Mouse (Mus musculus): ENCODE results near the gene Th. TPM values are rescaled to one million over a fixed set of nuclear protein-coding genes. Genes with fewer than 3 reads are reported as not detected.
A peak's percentile ranks its signal among the peaks of the same experiment; 100 is the strongest.

Gene Th
- polyA plus RNA-seq, 1 experiment from 2014 or later, result 2.4 TPM

DNA sequence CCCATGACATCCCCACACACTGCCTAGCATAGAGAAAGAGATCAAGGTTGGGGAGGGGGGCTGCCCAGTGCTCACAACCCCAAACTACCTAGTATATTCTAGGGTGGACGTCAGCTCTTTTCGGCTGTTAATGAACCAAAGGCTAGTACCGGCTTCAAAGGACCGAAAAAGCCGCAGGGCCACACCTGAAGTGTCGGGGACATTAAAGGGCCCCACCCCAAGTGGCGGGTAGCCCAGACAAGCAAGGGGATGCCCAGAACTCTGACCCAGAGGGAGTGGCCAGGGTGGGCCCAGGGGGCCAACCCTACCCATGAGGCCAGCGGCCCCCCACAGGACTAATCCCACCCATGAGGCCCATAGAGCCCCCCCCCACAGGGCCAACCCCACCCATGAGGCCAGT lies 3.6 kb downstream of the Th start:
- H3K9me3 ChIP-seq, result no peaks in the 10 kb centered on the region
- H3K4me3 ChIP-seq, result no peak overlapping the region
- peaks cover 6% of the 10 kb centered on the region; the same call in 1 of the 2 replicates for H3K4me1 ChIP-seq
- peaks cover 78% of the 10 kb centered on the region for H3K27me3 ChIP-seq (ENCODE audit: insufficient read depth, poor library complexity, severe bottlenecking)
- no peak overlapping the region for H3K27ac ChIP-seq
- DNase-seq (ENCODE audit: low spot score), result no peak
- 86% methylated on average over 8 of the region's 8 CpGs for WGBS
- no peaks in the 10 kb centered on the region for H3K36me3 ChIP-seq

DNA sequence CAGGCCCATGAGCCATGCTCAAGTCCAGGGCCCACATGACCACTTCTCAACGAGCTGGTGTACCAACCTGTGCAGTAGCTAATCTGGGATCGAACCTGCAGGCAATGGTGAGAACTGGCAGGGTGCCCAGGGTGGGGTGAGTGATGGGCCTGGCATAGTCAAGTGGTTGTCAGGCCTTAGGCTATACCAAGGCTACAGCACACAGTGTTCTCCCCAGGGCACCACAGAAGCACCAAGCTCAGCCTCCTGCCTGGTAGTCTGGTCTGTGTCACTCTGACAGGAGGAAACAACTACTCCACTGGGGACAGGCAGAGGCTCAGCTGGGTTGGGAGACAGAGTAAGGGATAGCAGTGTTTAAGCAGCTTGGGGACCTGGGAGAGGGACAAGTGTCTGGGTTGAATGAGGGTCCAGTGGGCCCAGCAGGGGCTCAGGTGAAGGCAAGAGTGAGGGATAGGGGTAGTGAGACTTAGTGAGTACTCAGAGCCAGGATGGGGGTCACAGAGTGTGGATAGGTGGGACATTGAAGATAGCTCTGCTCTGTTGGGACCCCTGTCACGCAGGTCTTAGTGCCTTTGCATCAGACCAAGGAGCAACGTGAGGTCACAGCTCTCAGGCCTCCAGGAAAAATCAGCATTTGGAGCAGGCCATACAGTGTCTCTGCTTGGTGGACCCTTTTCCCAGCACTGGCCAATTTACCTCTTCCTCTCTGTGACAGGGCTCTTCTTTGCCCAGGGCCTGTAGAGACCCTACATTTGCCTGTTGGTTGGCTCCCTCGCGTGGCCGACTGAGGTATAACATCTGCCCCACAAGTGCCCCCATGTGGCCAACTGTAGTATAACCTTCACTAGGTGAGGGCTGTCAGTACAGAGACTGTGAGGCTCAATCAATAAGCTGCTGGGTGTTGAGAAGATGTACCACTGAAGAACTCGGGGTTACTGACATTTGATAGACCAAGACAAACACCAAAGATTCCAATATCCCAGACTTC lies 12.0 kb downstream of the Th start:
- Histone ChIP-seq H3K4me1 (peaks cover 17% of the 10 kb centered on the region), H3K4me3 (no peak overlapping the region), H3K36me3 (no peaks in the 10 kb centered on the region), H3K9me3 (no peaks in the 10 kb centered on the region), H3K27ac (no peak overlapping the region), H3K27me3 (ENCODE audit: insufficient read depth, poor library complexity, severe bottlenecking) (peaks cover 91% of the 10 kb centered on the region)
- DNase-seq (ENCODE audit: low spot score), result peak; percentile 89
- WGBS, result 28% methylated on average over 8 of the region's 8 CpGs

- 81% methylated on average over 5 of the region's 5 CpGs for WGBS
- Histone ChIP-seq H3K4me3 (no peak overlapping the region), H3K4me1 (peaks cover 17% of the 10 kb centered on the region), H3K9me3 (no peaks in the 10 kb centered on the region), H3K27ac (no peak overlapping the region), H3K27me3 (ENCODE audit: insufficient read depth, poor library complexity, severe bottlenecking) (peaks cover 94% of the 10 kb centered on the region), H3K36me3 (no peaks in the 10 kb centered on the region)
- no peak for DNase-seq (ENCODE audit: low spot score)
Measured at GRCm38 (mm10) chr7:142917659-142918058, 13.3 kb downstream of the Th start.

DNA sequence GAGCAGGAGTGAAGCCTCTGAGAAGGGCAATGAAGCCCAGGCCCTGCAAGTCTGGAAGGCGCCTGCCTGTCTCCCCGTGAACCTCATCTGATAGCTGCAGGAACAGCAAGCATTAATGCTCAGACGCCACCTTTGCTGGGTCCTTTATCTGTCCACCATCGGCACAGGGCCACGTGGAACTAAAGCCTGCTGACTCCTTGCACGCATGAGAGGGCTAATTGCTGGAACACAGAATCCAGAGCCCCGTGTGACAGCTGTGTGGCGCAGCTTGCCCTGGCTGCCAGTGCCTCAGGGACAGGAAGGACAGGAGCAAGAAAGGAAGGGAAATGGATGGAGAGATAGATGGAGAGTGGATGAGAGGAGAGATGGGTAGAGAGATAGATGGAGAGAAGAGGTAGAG lies 14.8 kb downstream of the Th start:
- H3K27me3 ChIP-seq (ENCODE audit: insufficient read depth, poor library complexity, severe bottlenecking), result peaks cover 94% of the 10 kb centered on the region
- no peak overlapping the region for H3K4me3 ChIP-seq
- no peaks in the 10 kb centered on the region for H3K36me3 ChIP-seq
- DNase-seq (ENCODE audit: low spot score), result no peak
- peaks cover 17% of the 10 kb centered on the region for H3K4me1 ChIP-seq
- H3K27ac ChIP-seq, result no peak overlapping the region
- H3K9me3 ChIP-seq, result no peaks in the 10 kb centered on the region
- 41% methylated on average over 8 of the region's 8 CpGs for WGBS

GRCm38 (mm10) chr7:142911682-142912081 lies 19.2 kb downstream of the Th start:
- Histone ChIP-seq H3K9me3 (no peaks in the 10 kb centered on the region), H3K4me1 (0 out of 2 replicates have a peak, but pooled peaks cover 5% of the 10 kb centered on the region), H3K36me3 (no peaks in the 10 kb centered on the region), H3K27me3 (ENCODE audit: insufficient read depth, poor library complexity, severe bottlenecking) (peaks cover 96% of the 10 kb centered on the region), H3K27ac (no peak overlapping the region), H3K4me3 (no peak overlapping the region)
- WGBS, result 79% methylated on average over 2 of the region's 2 CpGs
- DNase-seq (ENCODE audit: low spot score), result no peak

- peaks cover 96% of the 10 kb centered on the region for H3K27me3 ChIP-seq (ENCODE audit: insufficient read depth, poor library complexity, severe bottlenecking)
- no peak for DNase-seq (ENCODE audit: low spot score)
- H3K4me1 ChIP-seq, result no peaks in the 10 kb centered on the region
- no peak overlapping the region for H3K4me3 ChIP-seq
- 65% methylated on average over 2 of the region's 2 CpGs for WGBS
- H3K9me3 ChIP-seq, result no peaks in the 10 kb centered on the region
- H3K36me3 ChIP-seq, result no peaks in the 10 kb centered on the region
- H3K27ac ChIP-seq, result no peak overlapping the region
Measured at GRCm38 (mm10) chr7:142910104-142910503, 20.8 kb downstream of the Th start.

DNA sequence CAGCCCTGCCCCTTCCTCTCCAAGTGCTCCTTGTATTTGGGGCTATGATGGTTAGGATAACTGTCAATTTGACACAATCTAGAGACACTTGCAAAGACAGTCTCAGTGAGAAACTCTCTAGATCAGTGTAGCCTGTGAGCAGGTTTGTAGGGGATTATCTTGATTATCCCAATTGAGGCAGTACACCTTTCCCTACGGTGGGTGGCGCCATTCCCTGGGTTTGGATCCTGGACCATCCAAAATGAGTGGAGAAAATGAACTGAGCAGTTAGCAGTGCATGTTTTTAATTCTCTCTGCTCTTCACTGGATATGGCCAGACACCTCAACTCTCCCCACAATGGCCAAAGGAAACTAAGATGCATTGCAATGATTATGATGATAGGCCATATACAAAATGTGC lies 21.3 kb downstream of the Th start:
- Histone ChIP-seq H3K36me3 (no peaks in the 10 kb centered on the region), H3K4me3 (no peak overlapping the region), H3K4me1 (no peaks in the 10 kb centered on the region), H3K27me3 (ENCODE audit: insufficient read depth, poor library complexity, severe bottlenecking) (peaks cover 96% of the 10 kb centered on the region), H3K9me3 (no peaks in the 10 kb centered on the region), H3K27ac (no peak overlapping the region)
- WGBS, result 21% methylated on average over 2 of the region's 2 CpGs
- no peak for DNase-seq (ENCODE audit: low spot score)

GRCm38 (mm10) chr7:142905606-142906005 lies 25.3 kb downstream of the Th start:
- Histone ChIP-seq H3K36me3 (no peaks in the 10 kb centered on the region), H3K27ac (no peak overlapping the region), H3K4me3 (no peak overlapping the region), H3K27me3 (ENCODE audit: insufficient read depth, poor library complexity, severe bottlenecking) (peaks cover 98% of the 10 kb centered on the region), H3K9me3 (no peaks in the 10 kb centered on the region), H3K4me1 (peaks cover 23% of the 10 kb centered on the region)
- DNase-seq (ENCODE audit: low spot score), result no peak
- 63% methylated on average over 5 of the region's 5 CpGs for WGBS

DNA sequence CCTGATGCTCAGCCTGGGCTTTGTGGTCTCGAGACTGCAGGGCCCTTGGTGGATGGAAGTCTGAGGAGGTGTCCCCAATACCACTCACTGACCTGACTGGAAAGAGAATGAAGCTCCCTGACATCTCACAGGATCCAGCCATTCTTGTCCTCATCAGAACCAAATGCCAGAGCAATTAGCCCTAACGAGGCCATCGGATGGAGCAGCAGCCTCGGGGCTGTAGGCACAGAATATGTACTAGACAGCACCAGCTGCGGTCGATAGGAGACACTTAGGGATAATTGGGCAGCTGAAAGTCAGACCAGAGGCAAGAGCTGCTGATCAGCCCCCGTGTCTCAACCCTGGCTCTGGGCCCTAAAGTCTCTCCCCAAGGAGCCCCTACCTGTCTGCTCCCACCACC lies 26.6 kb downstream of the Th start:
- 67% methylated on average over 7 of the region's 7 CpGs for WGBS
- no peak for DNase-seq (ENCODE audit: low spot score)
- Histone ChIP-seq H3K36me3 (no peaks in the 10 kb centered on the region), H3K4me3 (no peak overlapping the region), H3K27me3 (ENCODE audit: insufficient read depth, poor library complexity, severe bottlenecking) (peaks cover 99% of the 10 kb centered on the region), H3K9me3 (no peaks in the 10 kb centered on the region), H3K27ac (no peak overlapping the region; the same call in 1 of the 2 replicates), H3K4me1 (peaks cover 34% of the 10 kb centered on the region)

GRCm38 (mm10) chr7:142902931-142903330 lies 28.0 kb downstream of the Th start:
- Histone ChIP-seq H3K27me3 (ENCODE audit: insufficient read depth, poor library complexity, severe bottlenecking) (peaks cover 99% of the 10 kb centered on the region), H3K4me3 (no peak overlapping the region), H3K9me3 (no peaks in the 10 kb centered on the region), H3K27ac (peak overlapping the region; percentile 42), H3K4me1 (peaks cover 46% of the 10 kb centered on the region), H3K36me3 (no peaks in the 10 kb centered on the region)
- WGBS, result 36% methylated on average over 4 of the region's 4 CpGs
- no peak for DNase-seq (ENCODE audit: low spot score)

- 61% methylated on average over 7 of the region's 7 CpGs for WGBS
- peaks cover 97% of the 10 kb centered on the region for H3K27me3 ChIP-seq (ENCODE audit: insufficient read depth, poor library complexity, severe bottlenecking)
- peaks cover 57% of the 10 kb centered on the region for H3K4me1 ChIP-seq
- no peak for DNase-seq (ENCODE audit: low spot score)
- H3K36me3 ChIP-seq, result no peaks in the 10 kb centered on the region
- H3K9me3 ChIP-seq, result no peaks in the 10 kb centered on the region
- H3K27ac ChIP-seq, result no peak overlapping the region
- no peak overlapping the region for H3K4me3 ChIP-seq
Measured at GRCm38 (mm10) chr7:142901774-142902173, 29.2 kb downstream of the Th start.

DNA sequence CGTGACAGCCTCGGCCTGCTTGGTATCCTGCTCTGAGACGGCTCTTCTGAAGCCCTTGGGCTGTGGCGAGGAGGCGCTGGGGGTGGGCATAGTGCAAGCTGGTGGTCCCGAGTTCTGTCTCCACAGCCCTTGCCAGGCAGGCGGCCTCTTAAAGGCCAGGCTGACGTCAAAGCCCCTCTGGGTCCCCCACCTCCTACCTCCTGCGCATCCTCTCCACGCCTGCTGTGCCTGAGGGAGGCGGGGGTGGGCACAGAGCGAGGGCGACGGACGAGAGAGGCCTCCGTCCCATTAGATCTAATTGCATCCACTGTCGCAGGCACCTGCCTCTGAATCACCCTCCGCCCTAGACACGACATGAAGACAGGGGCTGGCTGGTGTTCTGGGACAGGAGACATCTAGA lies 31.1 kb downstream of the Th start:
- Histone ChIP-seq H3K4me3 (no peak overlapping the region), H3K27me3 (ENCODE audit: insufficient read depth, poor library complexity, severe bottlenecking) (peaks cover 97% of the 10 kb centered on the region), H3K36me3 (no peaks in the 10 kb centered on the region), H3K27ac (no peak overlapping the region), H3K4me1 (peaks cover 73% of the 10 kb centered on the region), H3K9me3 (no peaks in the 10 kb centered on the region)
- WGBS, result 59% methylated on average over 19 of the region's 19 CpGs
- DNase-seq (ENCODE audit: low spot score), result no peak

- peaks cover 86% of the 10 kb centered on the region for H3K4me1 ChIP-seq
- DNase-seq (ENCODE audit: low spot score), result peak; percentile 86
- no peaks in the 10 kb centered on the region for H3K9me3 ChIP-seq
- H3K36me3 ChIP-seq, result no peaks in the 10 kb centered on the region
- H3K27ac ChIP-seq, result no peak overlapping the region; the same call in 1 of the 2 replicates
- peak overlapping the region; percentile 29 for H3K4me3 ChIP-seq
- H3K27me3 ChIP-seq (ENCODE audit: insufficient read depth, poor library complexity, severe bottlenecking), result peaks cover 84% of the 10 kb centered on the region
- 34% methylated on average over 1 of the region's 1 CpGs for WGBS
Measured at GRCm38 (mm10) chr7:142897471-142897870, 33.5 kb downstream of the Th start.

Measured in heart, embryonic 10.5 days (tissue).